Mouse (Mus musculus) B cell, adult 62 days (primary cell): ENCODE measurements around the gene Olfr1135. TPM values are rescaled to one million over a fixed set of nuclear protein-coding genes. Genes with fewer than 3 reads are reported as not detected.

Experiments used
- total RNA-seq: library from RNA; stranded (reverse); gene quantifications from 4 replicates; pipeline ENCODE4 v1.2.4, GENCODE M21; 2023

The Olfr1135 gene
- not detected in 4 replicates for total RNA-seq

DNA sequence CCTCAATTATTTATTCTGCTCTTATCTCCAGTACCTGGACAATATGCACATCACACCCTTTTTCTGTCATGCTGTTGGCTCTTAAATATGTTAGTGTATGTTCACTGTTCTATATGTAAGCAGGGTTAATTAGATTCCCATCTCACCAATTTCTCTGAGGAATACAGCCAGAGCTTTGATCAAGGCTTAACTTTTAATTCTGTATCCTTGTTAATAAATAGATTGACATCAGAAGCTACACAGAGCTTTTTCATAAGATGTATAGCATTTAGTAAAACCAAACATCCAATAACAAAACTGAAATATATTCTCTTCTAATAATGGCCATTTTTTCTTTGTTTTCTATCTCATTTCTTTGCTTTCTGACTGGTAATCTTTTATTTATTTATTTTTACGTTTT, at the start of gene Olfr1135:
TSS of gene Olfr1135 (minus strand) at position 101 of the 400 bp plus-strand sequence.

DNA sequence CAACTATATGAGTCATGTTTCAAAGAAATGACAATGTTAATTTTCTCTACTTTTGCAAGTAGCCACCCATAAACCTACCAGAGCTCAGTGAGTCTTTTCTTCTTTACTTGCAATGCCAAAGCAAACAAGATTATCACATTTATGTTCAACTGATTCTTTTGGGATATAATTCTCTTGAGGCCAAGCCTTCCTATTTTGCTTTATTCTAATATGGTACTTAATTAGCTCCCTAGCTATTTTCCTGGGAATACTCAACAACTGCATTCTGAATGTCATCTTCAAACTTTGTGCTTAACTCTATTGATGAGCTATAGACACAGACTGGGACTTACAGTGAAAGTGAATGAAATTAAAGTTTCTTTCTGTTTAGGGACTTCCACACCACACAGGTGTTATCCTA, 39.6 kb upstream of the Olfr1135 start, which contains the start of gene Olfr1137:
TSS of gene Olfr1137 (minus strand) at position 101 of the 400 bp plus-strand sequence.

DNA sequence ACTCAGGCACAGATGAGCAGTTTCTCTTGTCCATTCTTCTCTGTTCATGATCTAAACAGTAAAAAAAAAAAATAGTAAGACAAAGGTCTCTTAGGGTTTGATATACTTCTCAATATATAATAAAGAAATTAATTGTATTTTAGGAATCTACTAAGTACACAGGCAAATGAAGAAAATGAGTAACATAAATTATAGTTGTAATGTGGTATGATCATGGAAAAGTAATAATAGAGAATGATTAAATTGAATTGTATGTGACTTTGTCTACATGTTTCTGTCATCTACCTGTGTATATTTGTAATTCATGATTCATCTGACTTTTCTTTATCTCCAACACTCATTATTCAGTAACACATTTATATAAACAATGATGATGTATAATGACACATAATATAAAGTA, 20.4 kb upstream of the Olfr1135 start, which contains the start of gene Olfr1136:
TSS of gene Olfr1136 (minus strand) at position 101 of the 400 bp plus-strand sequence.

DNA sequence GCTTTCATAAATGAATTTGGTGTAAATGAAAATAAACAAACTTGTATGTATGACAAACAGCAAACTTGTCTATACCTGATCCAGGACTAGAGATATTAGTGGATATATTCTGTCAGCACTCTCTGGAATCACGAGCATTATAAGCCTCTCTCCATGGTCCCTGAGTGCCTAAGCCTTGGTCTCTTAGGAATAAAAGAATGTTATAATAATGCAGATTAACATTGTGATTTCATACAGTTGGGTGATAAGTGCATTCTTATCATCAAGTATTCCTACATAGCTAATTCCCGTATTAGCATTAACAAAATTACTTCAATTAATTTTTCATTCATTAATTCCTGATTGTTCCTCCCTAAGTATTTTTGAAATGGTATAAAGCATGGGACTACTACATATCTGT, 15.1 kb downstream of the Olfr1135 start, which contains the start of gene Olfr1134:
TSS of gene Olfr1134 (minus strand) at position 101 of the 400 bp plus-strand sequence.

DNA sequence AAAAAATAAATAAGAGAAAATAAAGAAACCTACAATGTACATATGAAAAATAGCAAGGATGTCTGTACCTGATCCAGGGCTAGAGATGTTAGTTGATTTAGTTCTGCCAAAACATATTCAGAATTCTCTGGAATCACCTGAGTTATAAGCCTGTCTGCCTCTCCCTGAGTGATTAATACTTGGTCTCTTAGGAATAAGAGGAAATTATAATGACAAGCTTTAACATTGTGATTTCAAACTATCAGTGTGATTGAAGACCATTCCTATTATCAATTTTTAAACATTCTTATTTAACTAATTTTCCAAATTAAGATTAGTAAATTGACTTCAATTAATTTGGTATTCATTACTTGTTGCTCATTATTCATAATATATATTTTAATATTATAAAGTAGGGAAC, 26.2 kb downstream of the Olfr1135 start, which contains the start of gene Olfr1133:
TSS of gene Olfr1133 (minus strand) at position 101 of the 400 bp plus-strand sequence.

DNA sequence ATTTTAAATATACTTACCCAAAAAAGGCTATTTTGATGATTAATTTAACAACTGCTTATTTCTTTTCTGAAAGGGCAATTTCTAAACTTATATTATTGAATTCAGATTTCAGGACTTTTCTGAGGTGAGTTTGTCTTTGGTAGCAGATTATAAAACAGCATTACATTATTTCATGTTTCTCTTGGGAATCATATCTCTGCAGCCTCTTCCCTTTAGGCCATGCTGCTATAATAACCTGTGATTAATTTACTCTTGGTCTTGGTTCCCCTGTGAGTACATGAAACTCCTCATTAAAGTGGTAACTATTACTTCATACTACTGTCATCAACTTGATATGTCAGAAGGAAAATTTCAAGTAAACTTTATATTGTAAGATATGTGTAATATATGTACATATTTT, 36.0 kb downstream of the Olfr1135 start, which contains the start of gene Olfr1132:
TSS of gene Olfr1132 (minus strand) at position 101 of the 400 bp plus-strand sequence.

DNA sequence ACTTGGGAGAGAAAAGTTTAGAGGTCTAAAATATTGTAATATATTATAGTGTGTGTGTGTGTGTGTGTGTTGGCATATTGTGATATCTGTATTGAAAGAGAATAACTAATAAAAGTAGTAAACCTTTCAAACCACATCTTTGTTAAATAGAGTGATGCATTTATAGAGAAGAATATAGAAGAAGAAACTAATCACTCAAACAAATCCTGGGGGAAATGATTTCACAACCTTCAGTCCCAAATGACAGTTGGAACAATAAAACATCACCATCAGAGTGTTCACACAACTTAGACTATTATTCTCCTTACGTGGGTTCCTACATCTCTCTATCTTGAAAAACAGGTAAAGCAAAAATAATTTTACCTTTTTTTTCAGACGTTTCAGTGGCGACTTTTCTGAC, 46.7 kb downstream of the Olfr1135 start, which contains the start of gene Olfr1131:
TSS of gene Olfr1131 (plus strand) at position 301 of the 400 bp plus-strand sequence.

Other genes with a start within 250 kb of the Olfr1135 start
- gene Olfr1124, start 243.4 kb downstream of the Olfr1135 start, total RNA-seq = not detected in 4 replicates
- gene Olfr1126, start 219.7 kb downstream of the Olfr1135 start, total RNA-seq = not detected in 4 replicates
- not detected in 4 replicates for gene Pramel7, start 176.6 kb downstream of the Olfr1135 start, total RNA-seq
- gene Pramel6, start 167.1 kb downstream of the Olfr1135 start, total RNA-seq = not detected in 4 replicates
- gene Olfr153, start 141.9 kb downstream of the Olfr1135 start, total RNA-seq = not detected in 4 replicates
- gene Olfr1128, start 128.1 kb downstream of the Olfr1135 start, total RNA-seq = not detected in 4 replicates
- not detected in 4 replicates for gene Olfr1129, start 99.8 kb downstream of the Olfr1135 start, total RNA-seq
- not detected in 4 replicates for gene Olfr1130, start 67.5 kb downstream of the Olfr1135 start, total RNA-seq
- gene Olfr1131, start 46.6 kb downstream of the Olfr1135 start, total RNA-seq = not detected in 4 replicates
- not detected in 4 replicates for gene Olfr1132, start 36.1 kb downstream of the Olfr1135 start, total RNA-seq
- gene Olfr1133, start 26.3 kb downstream of the Olfr1135 start, total RNA-seq = not detected in 4 replicates
- not detected in 4 replicates for gene Olfr1134, start 15.2 kb downstream of the Olfr1135 start, total RNA-seq
- not detected in 4 replicates for gene Olfr1136, start 20.3 kb upstream of the Olfr1135 start, total RNA-seq
- gene Olfr1137, start 39.5 kb upstream of the Olfr1135 start, total RNA-seq = not detected in 4 replicates
- not detected in 4 replicates for gene Olfr1138, start 66.3 kb upstream of the Olfr1135 start, total RNA-seq
- not detected in 4 replicates for gene Olfr1140, start 70.1 kb upstream of the Olfr1135 start, total RNA-seq
- not detected in 4 replicates for gene Olfr1141, start 80.3 kb upstream of the Olfr1135 start, total RNA-seq
- gene Olfr152, start 105.8 kb upstream of the Olfr1135 start, total RNA-seq = not detected in 4 replicates
- gene Olfr1143, start 126.9 kb upstream of the Olfr1135 start, total RNA-seq = not detected in 4 replicates
- not detected in 4 replicates for gene Olfr1145, start 136.2 kb upstream of the Olfr1135 start, total RNA-seq
- gene Olfr1148, start 156.9 kb upstream of the Olfr1135 start, total RNA-seq = not detected in 4 replicates
- gene Olfr1150-ps1, start 170.3 kb upstream of the Olfr1135 start, total RNA-seq = not detected in 4 replicates
- not detected in 4 replicates for gene Olfr1151, start 182.2 kb upstream of the Olfr1135 start, total RNA-seq
- not detected in 4 replicates for gene Olfr1152, start 192.8 kb upstream of the Olfr1135 start, total RNA-seq
- gene Olfr1153, start 221.3 kb upstream of the Olfr1135 start, total RNA-seq = not detected in 4 replicates
- not detected in 4 replicates for gene Olfr1154, start 231.5 kb upstream of the Olfr1135 start, total RNA-seq